Mouse (Mus musculus) R1 (cell line): ENCODE measurements around the gene Impdh1.

ENCODE experiments used
- DNase-seq: peaks from one replicate; pipeline ENCODE4 v3.0.0-alpha.2; 2018; ENCODE audit warnings: low read depth, low spot score

Gene Impdh1

GRCm38 (mm10) chr6:29213436-29213835 lies 2.7 kb downstream of the Impdh1 start:
- DNase-seq, result no peak

GRCm38 (mm10) chr6:29211806-29212492 lies 4.2 kb downstream of the Impdh1 start:
- DNase-seq, result peak; percentile 87

- no peak for DNase-seq
These were observed 5.0 kb downstream of the Impdh1 start for GRCm38 (mm10) chr6:29211146-29211545.

- DNase-seq, result no peak
These were observed 5.8 kb downstream of the Impdh1 start for GRCm38 (mm10) chr6:29210231-29210936.

GRCm38 (mm10) chr6:29208178-29208577 lies 8.0 kb downstream of the Impdh1 start:
- DNase-seq, result no peak

GRCm38 (mm10) chr6:29207017-29207416 lies 9.1 kb downstream of the Impdh1 start:
- DNase-seq, result no peak

- DNase-seq, result no peak
These were observed 10.2 kb downstream of the Impdh1 start for GRCm38 (mm10) chr6:29206006-29206405.

GRCm38 (mm10) chr6:29204932-29205614 lies 11.1 kb downstream of the Impdh1 start:
- peak; percentile 87 for DNase-seq

- DNase-seq, result peak; percentile 68
These were observed 12.1 kb downstream of the Impdh1 start for GRCm38 (mm10) chr6:29203861-29204585.

- DNase-seq, result no peak
These were observed 13.1 kb downstream of the Impdh1 start for GRCm38 (mm10) chr6:29203096-29203495.

GRCm38 (mm10) chr6:29201988-29202387 lies 14.2 kb downstream of the Impdh1 start:
- no peak for DNase-seq

GRCm38 (mm10) chr6:29201341-29201740 lies 14.8 kb downstream of the Impdh1 start:
- no peak for DNase-seq

- no peak for DNase-seq
These were observed 15.7 kb downstream of the Impdh1 start for GRCm38 (mm10) chr6:29200496-29200895.

- no peak for DNase-seq
These were observed 16.8 kb downstream of the Impdh1 start for GRCm38 (mm10) chr6:29199223-29199855.

- DNase-seq, result peak; percentile 96
These were observed 17.6 kb downstream of the Impdh1 start for GRCm38 (mm10) chr6:29198309-29199222.

- peak; percentile 26 for DNase-seq
These were observed 20.1 kb downstream of the Impdh1 start for GRCm38 (mm10) chr6:29195846-29196698.

GRCm38 (mm10) chr6:29195146-29195545 lies 21.0 kb downstream of the Impdh1 start:
- no peak for DNase-seq

GRCm38 (mm10) chr6:29193961-29194750 lies 22.0 kb downstream of the Impdh1 start:
- peak; percentile 64 for DNase-seq

- DNase-seq, result no peak
These were observed 28.2 kb downstream of the Impdh1 start for GRCm38 (mm10) chr6:29187936-29188335.
